Mouse (Mus musculus) liver, embryonic 14.5 days (tissue): ENCODE measurements at regions not wholly inside any gene's neighbourhood (a gene's known extent, or its start where the extent isn't known, plus 50 kb on each side); places are given as distances from the start of the nearest gene placed in this dataset.

ENCODE experiments used
- ATAC-seq: fragments of 200-750 bp; cut with Nextera tagmentation; 2 replicates; pipeline ENCODE4 v1.8.0; 2017; ENCODE audit warnings: moderate number of reproducible peaks, mild to moderate bottlenecking, moderate library complexity; ENCODE audit not compliant: insufficient read depth
- DNase-seq, 3 experiments: peaks; one replicate each; pipeline ENCODE4 v3.0.0-alpha.2; 2012 to 2013; ENCODE audit warnings: low read depth in 3 of 3, low spot score in 3 of 3
- H3K27ac ChIP-seq: fragments of 300-500 bp; sonication (generic); 2 replicates; pipeline ENCODE4 v1.5.1; 2014; ENCODE audit warnings: moderate library complexity, mild to moderate bottlenecking, control low read depth, inconsistent platforms
- H3K27me3 ChIP-seq: fragments of 300-500 bp; sonication (generic); 2 replicates; pipeline ENCODE4 v1.6.1; 2014; ENCODE audit warnings: mild to moderate bottlenecking, low read length, moderate library complexity; ENCODE audit not compliant: control insufficient read depth, insufficient read depth
- H3K36me3 ChIP-seq: fragments of 300-500 bp; sonication (generic); replicated peaks from 2 replicates; pipeline ENCODE4 v1.6.1; 2014; ENCODE audit warnings: low read depth; ENCODE audit not compliant: control insufficient read depth, insufficient read depth
- H3K4me1 ChIP-seq, 2 experiments: fragments of 200-500 bp in 1 of 2; fragments of 300-500 bp in 1 of 2; sonication (generic) in 1 of 2; replicated peaks; 2 replicates each; pipeline ENCODE4 v1.6.1; 2012 to 2014; ENCODE audit warnings: antibody characterized with exemption in 1 of 2, inconsistent platforms in 1 of 2, low read length in 1 of 2; ENCODE audit not compliant: control insufficient read depth in 2 of 2, insufficient read depth in 2 of 2
- H3K4me2 ChIP-seq: fragments of 300-500 bp; sonication (generic); 2 replicates; pipeline ENCODE4 v1.6.1; 2014; ENCODE audit warnings: low read depth, mild to moderate bottlenecking, control low read depth, moderate library complexity
- H3K4me3 ChIP-seq, 2 experiments: fragments of 200-500 bp in 1 of 2; fragments of 300-500 bp in 1 of 2; sonication (generic) in 1 of 2; 2 replicates each; pipeline ENCODE4 v1.5.1; 2012 to 2014; ENCODE audit warnings: low read depth in 2 of 2, low read length in 2 of 2, mild to moderate bottlenecking in 2 of 2, control low read depth in 1 of 2, inconsistent platforms in 1 of 2, moderate library complexity in 1 of 2; ENCODE audit not compliant: insufficient read depth in 1 of 2
- H3K9ac ChIP-seq: fragments of 300-500 bp; sonication (generic); replicated peaks from 2 replicates; pipeline ENCODE4 v1.6.1; 2014; ENCODE audit warnings: mild to moderate bottlenecking, control low read depth, moderate library complexity
- H3K9me3 ChIP-seq: fragments of 300-500 bp; sonication (generic); 2 replicates; pipeline ENCODE4 v1.6.1; 2016; ENCODE audit warnings: low read length, mixed read lengths; ENCODE audit not compliant: control insufficient read depth
- CTCF ChIP-seq: IDR thresholded peaks from 2 replicates; pipeline ENCODE4 v1.5.1; 2016; ENCODE audit warnings: antibody characterized with exemption, low read depth, control low read depth
- EP300 ChIP-seq: IDR thresholded peaks from 2 replicates; pipeline ENCODE4 v1.6.1; 2016; ENCODE audit warnings: antibody characterized with exemption, low read depth
- WGBS: fragments of 180-500 bp; shearing (Covaris S2); extraction: QIAGEN DNeasy Blood & Tissue Kit; methylation state at CpG from one replicate; pipeline ENCODE4 v1.1.7; 2014; ENCODE audit not compliant: insufficient replicate concordance; 5-methylcytosine and 5-hydroxymethylcytosine counted together

GRCm38 (mm10) chr2:92514961-92515360 is 54.6 kb upstream of the Slc35c1 start:
- no peak for ATAC-seq
- H3K27me3 ChIP-seq, result no peaks in the 10 kb centered on the region
- H3K36me3 ChIP-seq, result no peaks in the 10 kb centered on the region
- no peak overlapping the region for H3K4me2 ChIP-seq
- WGBS, result 33% methylated on average over 6 of the region's 6 CpGs
- H3K4me1 ChIP-seq, result no peaks in the 10 kb centered on the region
- H3K4me3 ChIP-seq, result no peak overlapping the region
- no peak overlapping the region for H3K9ac ChIP-seq
- no peaks in the 10 kb centered on the region for H3K9me3 ChIP-seq
- TF ChIP-seq EP300 (no peak), CTCF (no peak)
- H3K27ac ChIP-seq, result no peak overlapping the region
- no peak for DNase-seq

GRCm38 (mm10) chr2:92511771-92512744 is 51.7 kb upstream of the Slc35c1 start:
- Histone ChIP-seq H3K4me3 (no peak overlapping the region), H3K36me3 (no peaks in the 10 kb centered on the region), H3K9me3 (no peaks in the 10 kb centered on the region), H3K4me2 (no peak overlapping the region), H3K27me3 (no peaks in the 10 kb centered on the region), H3K4me1 (no peaks in the 10 kb centered on the region), H3K9ac (no peak overlapping the region), H3K27ac (no peak overlapping the region)
- DNase-seq, result no peak
- TF ChIP-seq CTCF (no peak), EP300 (no peak)
- no peak for ATAC-seq
- 44% methylated on average over 6 of the region's 6 CpGs for WGBS
